Mouse (Mus musculus): ENCODE measurements around the gene Bcor.

GRCm38 (mm10) chrX:12170128-12170527 lies 10.0 kb upstream of the Bcor start:
- TF ChIP-seq POLR2A (IDR thresholded peaks at IDR 0.05; ENCODE audit: insufficient read depth, low read length) (no peak), CTCF (IDR thresholded peaks at IDR 0.05; ENCODE audit: low read depth, low read length) (no peak)

Measured in ES-Bruce4 (cell line).